Mouse (Mus musculus) lung, embryonic 15.5 days (tissue): ENCODE data around the gene Camkk2. TPM values are rescaled to one million over a fixed set of nuclear protein-coding genes. Genes with fewer than 3 reads are reported as not detected.

Experiments used
- ATAC-seq: fragments of 200-750 bp; cut with Nextera tagmentation; 2 replicates; pipeline ENCODE4 v1.8.0; 2017; ENCODE audit warnings: moderate number of reproducible peaks, borderline replicate concordance; ENCODE audit not compliant: low FRiP score, low TSS enrichment; ENCODE audit errors: extremely low read depth
- H3K27ac ChIP-seq: fragments of 300-500 bp; sonication (generic); 2 replicates; pipeline ENCODE4 v1.5.1; 2015; ENCODE audit warnings: moderate library complexity, mild to moderate bottlenecking, inconsistent platforms
- H3K27me3 ChIP-seq: fragments of 300-500 bp; sonication (generic); 2 replicates; pipeline ENCODE4 v1.6.1; 2015; ENCODE audit warnings: inconsistent platforms
- H3K36me3 ChIP-seq: fragments of 300-500 bp; sonication (generic); 2 replicates; pipeline ENCODE4 v1.6.1; 2015; ENCODE audit warnings: inconsistent platforms
- H3K4me1 ChIP-seq: fragments of 300-500 bp; sonication (generic); 2 replicates; pipeline ENCODE4 v1.6.1; 2015; ENCODE audit warnings: inconsistent platforms
- H3K4me2 ChIP-seq: fragments of 300-500 bp; sonication (generic); 2 replicates; pipeline ENCODE4 v1.6.1; 2015; ENCODE audit warnings: inconsistent platforms, mild to moderate bottlenecking, moderate library complexity
- H3K4me3 ChIP-seq: fragments of 300-500 bp; sonication (generic); 2 replicates; pipeline ENCODE4 v1.5.1; 2015; ENCODE audit warnings: mild to moderate bottlenecking, inconsistent platforms
- H3K9ac ChIP-seq: fragments of 300-500 bp; sonication (generic); 2 replicates; pipeline ENCODE4 v1.6.1; 2015; ENCODE audit warnings: inconsistent platforms
- H3K9me3 ChIP-seq: fragments of 300-500 bp; sonication (generic); 2 replicates; pipeline ENCODE4 v1.6.1; 2016; ENCODE audit warnings: inconsistent platforms
- WGBS: fragments of 180-500 bp; shearing (Covaris S2); methylation state at CpG from one replicate; pipeline ENCODE4 v1.1.7; 2015; 5-methylcytosine and 5-hydroxymethylcytosine counted together
- polyA plus RNA-seq: library from polyadenylated mRNA; unstranded; fragments of >200 nt; fragmentation: Nextera tagmentation; extraction: Ambion mirVana; gene quantifications from 2 replicates; pipeline ENCODE4 v1.2.1, GENCODE M21; 2015

Camkk2 gene
- polyA plus RNA-seq, 1 experiment from 2014 or later, result 36.4 TPM

GRCm38 (mm10) chr5:122800345-122801010 is 21.3 kb upstream of the Camkk2 start:
- Histone ChIP-seq H3K4me1 (peaks cover 26% of the 10 kb centered on the region), H3K36me3 (peaks cover 94% of the 10 kb centered on the region), H3K4me3 (no peak overlapping the region), H3K27me3 (no peaks in the 10 kb centered on the region), H3K4me2 (no peak overlapping the region), H3K9me3 (no peaks in the 10 kb centered on the region), H3K9ac (no peak overlapping the region), H3K27ac (no peak overlapping the region)
- no peak for ATAC-seq
- WGBS, result 57% methylated on average over 13 of the region's 13 CpGs

GRCm38 (mm10) chr5:122799379-122800344 is 20.5 kb upstream of the Camkk2 start:
- peak; percentile 2 for ATAC-seq
- WGBS, result 73% methylated on average over 17 of the region's 17 CpGs
- peaks cover 26% of the 10 kb centered on the region for H3K4me1 ChIP-seq

GRCm38 (mm10) chr5:122798557-122799378 is 19.6 kb upstream of the Camkk2 start:
- Histone ChIP-seq H3K36me3 (peaks cover 90% of the 10 kb centered on the region), H3K4me3 (no peak overlapping the region), H3K9me3 (no peaks in the 10 kb centered on the region), H3K4me1 (peaks cover 26% of the 10 kb centered on the region), H3K27ac (peak overlapping the region; percentile 58), H3K27me3 (no peaks in the 10 kb centered on the region), H3K4me2 (no peak overlapping the region), H3K9ac (no peak overlapping the region)
- WGBS, result 37% methylated on average over 17 of the region's 17 CpGs
- ATAC-seq, result peak; percentile 71

More at GRCm38 (mm10) chr5:122799379-122800344, 20.5 kb upstream of the Camkk2 start:
- Histone ChIP-seq H3K27me3 (no peaks in the 10 kb centered on the region), H3K4me2 (no peak overlapping the region), H3K4me3 (no peak overlapping the region), H3K27ac (peak overlapping the region; percentile 58), H3K9me3 (no peaks in the 10 kb centered on the region), H3K9ac (no peak overlapping the region), H3K36me3 (peaks cover 93% of the 10 kb centered on the region)

GRCm38 (mm10) chr5:122797866-122798265 is 18.7 kb upstream of the Camkk2 start:
- ATAC-seq, result no peak

GRCm38 (mm10) chr5:122788696-122789095 is 9.5 kb upstream of the Camkk2 start:
- no peak overlapping the region for H3K9ac ChIP-seq
- 76% methylated on average over 2 of the region's 2 CpGs for WGBS
- no peak for ATAC-seq
- H3K4me1 ChIP-seq, result 0 out of 2 replicates have a peak, but pooled peaks cover 7% of the 10 kb centered on the region
- H3K4me2 ChIP-seq, result no peak overlapping the region
- H3K27me3 ChIP-seq, result no peaks in the 10 kb centered on the region
- no peak overlapping the region for H3K27ac ChIP-seq
- H3K9me3 ChIP-seq, result no peaks in the 10 kb centered on the region
- peaks cover 61% of the 10 kb centered on the region for H3K36me3 ChIP-seq
- H3K4me3 ChIP-seq, result no peak overlapping the region

More at GRCm38 (mm10) chr5:122797866-122798265, 18.7 kb upstream of the Camkk2 start:
- H3K4me3 ChIP-seq, result no peak overlapping the region
- no peak overlapping the region for H3K4me2 ChIP-seq
- H3K9ac ChIP-seq, result no peak overlapping the region
- H3K27me3 ChIP-seq, result no peaks in the 10 kb centered on the region
- H3K27ac ChIP-seq, result no peak overlapping the region
- no peaks in the 10 kb centered on the region for H3K9me3 ChIP-seq
- peaks cover 26% of the 10 kb centered on the region for H3K4me1 ChIP-seq
- H3K36me3 ChIP-seq, result peaks cover 92% of the 10 kb centered on the region
- WGBS, result 63% methylated on average over 3 of the region's 3 CpGs

GRCm38 (mm10) chr5:122786035-122786819 is 7.0 kb upstream of the Camkk2 start:
- Histone ChIP-seq H3K36me3 (peaks cover 38% of the 10 kb centered on the region), H3K4me1 (0 out of 2 replicates have a peak, but pooled peaks cover 7% of the 10 kb centered on the region), H3K4me3 (no peak overlapping the region), H3K9ac (no peak overlapping the region), H3K4me2 (no peak overlapping the region), H3K27me3 (no peaks in the 10 kb centered on the region), H3K9me3 (no peaks in the 10 kb centered on the region), H3K27ac (peak overlapping the region; percentile 56)
- ATAC-seq, result peak; percentile 79; the same call in 1 of the 2 replicates
- 38% methylated on average over 12 of the region's 12 CpGs for WGBS

- H3K36me3 ChIP-seq, result peaks cover 19% of the 10 kb centered on the region
- no peak overlapping the region for H3K4me3 ChIP-seq
- 47% methylated on average over 14 of the region's 14 CpGs for WGBS
- H3K27ac ChIP-seq, result no peak overlapping the region
- H3K4me1 ChIP-seq, result peaks cover 13% of the 10 kb centered on the region
- H3K27me3 ChIP-seq, result no peaks in the 10 kb centered on the region
- no peak overlapping the region for H3K9ac ChIP-seq
- no peaks in the 10 kb centered on the region for H3K9me3 ChIP-seq
- ATAC-seq, result no peak
- no peak overlapping the region for H3K4me2 ChIP-seq
Observed at GRCm38 (mm10) chr5:122783726-122784406, 4.7 kb upstream of the Camkk2 start.

- Histone ChIP-seq H3K4me1 (peaks cover 23% of the 10 kb centered on the region), H3K9me3 (no peaks in the 10 kb centered on the region), H3K4me2 (no peak overlapping the region), H3K27me3 (no peaks in the 10 kb centered on the region), H3K4me3 (no peak overlapping the region), H3K36me3 (peaks cover 3% of the 10 kb centered on the region), H3K9ac (no peak overlapping the region), H3K27ac (no peak overlapping the region)
- ATAC-seq, result no peak
- WGBS, result 30% methylated on average over 1 of the region's 1 CpGs
Observed at GRCm38 (mm10) chr5:122782066-122782465, 2.9 kb upstream of the Camkk2 start.

- H3K4me1 ChIP-seq, result peaks cover 16% of the 10 kb centered on the region
- ATAC-seq, result no peak
- H3K9ac ChIP-seq, result no peak overlapping the region
- no peaks in the 10 kb centered on the region for H3K36me3 ChIP-seq
- no peaks in the 10 kb centered on the region for H3K27me3 ChIP-seq
- no peaks in the 10 kb centered on the region for H3K9me3 ChIP-seq
- no peak overlapping the region for H3K4me2 ChIP-seq
- 89% methylated on average over 19 of the region's 19 CpGs for WGBS
- H3K27ac ChIP-seq, result no peak overlapping the region
- no peak overlapping the region for H3K4me3 ChIP-seq
Observed at GRCm38 (mm10) chr5:122780791-122781432, 1.7 kb upstream of the Camkk2 start.
